Mouse (Mus musculus): ENCODE results near the gene Uba1y. TPM values are rescaled to one million over a fixed set of nuclear protein-coding genes. Genes with fewer than 3 reads are reported as not detected.
"Not testable (repeated sequence)": the region's sequence is repeated elsewhere in the genome, so short reads cannot be mapped to it uniquely, and the experiment has no call there.

Uba1y gene
- total RNA-seq (2014; rRNA removed) = 0.29 and 0.92 TPM in 2 replicates
- polyA plus RNA-seq (2015; fragmentation: Nextera tagmentation; extraction: Ambion mirVana) = 0.35 TPM in 1 of 2 replicates, not detected in the other

- DNase-seq (no peak), ATAC-seq (no peak)
- H3K27ac ChIP-seq (ENCODE audit: low read depth, low read length) = no peak within 1 kb of the TSS
- no peaks in the 10 kb centered on the region for H3K9me3 ChIP-seq (ENCODE audit: low read length)
- 74% methylated on average over 7 of the region's 15 CpGs for WGBS
- no peaks in the 10 kb centered on the region for H3K36me3 ChIP-seq (ENCODE audit: insufficient read depth)
- TF ChIP-seq CTCF (IDR thresholded peaks at IDR 0.05; ENCODE audit: low read depth) = no peak
- H3K27me3 ChIP-seq (ENCODE audit: insufficient read depth, low read length) = no peaks in the 10 kb centered on the region
- no peak within 1 kb of the TSS for H3K4me2 ChIP-seq (ENCODE audit: low read depth)
- H3K4me3 ChIP-seq (ENCODE audit: low read depth, low read length) = no peak within 1 kb of the TSS
- H3K4me1 ChIP-seq (ENCODE audit: insufficient read depth) = no peaks in the 10 kb centered on the region
- H3K9ac ChIP-seq = no peak within 1 kb of the TSS
Measured at GRCm38 (mm10) chrY:818396-818795, at the start of gene Uba1y. Gene Uba1y, plus strand, starts transcription at chrY:818649.

- not testable (repeated sequence) for H3K9ac ChIP-seq; H3K4me2 ChIP-seq (ENCODE audit: low read depth); H3K4me3 ChIP-seq (ENCODE audit: low read depth, low read length); H3K36me3 ChIP-seq (ENCODE audit: insufficient read depth); DNase-seq; H3K27me3 ChIP-seq (ENCODE audit: insufficient read depth, low read length); H3K4me1 ChIP-seq (ENCODE audit: insufficient read depth); H3K9me3 ChIP-seq (ENCODE audit: low read length); ATAC-seq; H3K27ac ChIP-seq (ENCODE audit: low read depth, low read length)
- WGBS = no CpG with 5 or more reads among the region's 11 CpGs
Measured at GRCm38 (mm10) chrY:797309-797708, 21.1 kb upstream of the Uba1y start, which contains the start of gene Zfy1. Gene Zfy1, minus strand, starts transcription at chrY:797409.

GRCm38 (mm10) chrY:808991-809661 lies 9.3 kb upstream of the Uba1y start:
- H3K36me3 ChIP-seq (ENCODE audit: insufficient read depth) = no peaks in the 10 kb centered on the region
- H3K4me1 ChIP-seq (ENCODE audit: insufficient read depth) = no peaks in the 10 kb centered on the region
- no peak overlapping the region for H3K9ac ChIP-seq
- no peak overlapping the region for H3K27ac ChIP-seq (ENCODE audit: low read depth, low read length)
- no peak for TF ChIP-seq CTCF (IDR thresholded peaks at IDR 0.05; ENCODE audit: low read depth)
- ATAC-seq (no peak), DNase-seq (peak; percentile 0)
- no peaks in the 10 kb centered on the region for H3K27me3 ChIP-seq (ENCODE audit: insufficient read depth, low read length)
- H3K4me2 ChIP-seq (ENCODE audit: low read depth) = peak overlapping the region; percentile 23; the same call in 1 of the 2 replicates
- H3K9me3 ChIP-seq (ENCODE audit: low read length) = no peaks in the 10 kb centered on the region
- no peak overlapping the region for H3K4me3 ChIP-seq (ENCODE audit: low read depth, low read length)
- 0% methylated on average over 9 of the region's 15 CpGs for WGBS

- Histone ChIP-seq H3K4me2 (ENCODE audit: low read depth) (no peak overlapping the region), H3K27ac (ENCODE audit: low read depth, low read length) (peak overlapping the region; percentile 66; the same call in 1 of the 2 replicates), H3K9me3 (ENCODE audit: low read length) (no peaks in the 10 kb centered on the region), H3K36me3 (ENCODE audit: insufficient read depth) (no peaks in the 10 kb centered on the region), H3K27me3 (ENCODE audit: insufficient read depth, low read length) (no peaks in the 10 kb centered on the region), H3K4me1 (ENCODE audit: insufficient read depth) (no peaks in the 10 kb centered on the region), H3K9ac (no peak overlapping the region), H3K4me3 (ENCODE audit: low read depth, low read length) (no peak overlapping the region)
- DNase-seq (no peak), ATAC-seq (peak; percentile 45; the same call in 1 of the 2 replicates)
- TF ChIP-seq CTCF (IDR thresholded peaks at IDR 0.05; ENCODE audit: low read depth) = no peak
Measured at GRCm38 (mm10) chrY:872404-872803, 54.0 kb downstream of the Uba1y start.

GRCm38 (mm10) chrY:872855-873549 lies 54.6 kb downstream of the Uba1y start:
- peak overlapping the region; percentile 23; the same call in 1 of the 2 replicates for H3K4me2 ChIP-seq (ENCODE audit: low read depth)
- DNase-seq (peak; percentile 58), ATAC-seq (peak; percentile 79)
- H3K9ac ChIP-seq = peak overlapping the region; percentile 25; the same call in 1 of the 2 replicates
- peak; percentile 63 for TF ChIP-seq CTCF (IDR thresholded peaks at IDR 0.05; ENCODE audit: low read depth)
- no peaks in the 10 kb centered on the region for H3K9me3 ChIP-seq (ENCODE audit: low read length)
- H3K27ac ChIP-seq (ENCODE audit: low read depth, low read length) = peak overlapping the region; percentile 66; the same call in 1 of the 2 replicates
- no peaks in the 10 kb centered on the region for H3K27me3 ChIP-seq (ENCODE audit: insufficient read depth, low read length)
- 5% methylated on average over 3 of the region's 18 CpGs for WGBS
- peak overlapping the region; percentile 11; the same call in 1 of the 2 replicates for H3K4me3 ChIP-seq (ENCODE audit: low read depth, low read length)
- H3K4me1 ChIP-seq (ENCODE audit: insufficient read depth) = no peaks in the 10 kb centered on the region
- H3K36me3 ChIP-seq (ENCODE audit: insufficient read depth) = no peaks in the 10 kb centered on the region

Other genes starting within 250 kb of the Uba1y start
- gene Zfy1, start 21.2 kb upstream of the Uba1y start, total RNA-seq (2014; rRNA removed) = not detected in 2 replicates
- not detected in 2 replicates for gene Zfy1, start 21.2 kb upstream of the Uba1y start, polyA plus RNA-seq (2015; fragmentation: Nextera tagmentation; extraction: Ambion mirVana)
- 21.9 and 22.0 TPM in 2 replicates for gene Kdm5d, start 79.1 kb downstream of the Uba1y start, total RNA-seq (2014; rRNA removed)
- gene Kdm5d, start 79.1 kb downstream of the Uba1y start, polyA plus RNA-seq (2015; fragmentation: Nextera tagmentation; extraction: Ambion mirVana) = 10.3 TPM in 1 of 2 replicates, not detected in the other
- gene Eif2s3y, start 191.9 kb downstream of the Uba1y start, total RNA-seq (2014; rRNA removed) = 54.9 and 58.0 TPM in 2 replicates
- 83.6 TPM in 1 of 2 replicates, not detected in the other for gene Eif2s3y, start 191.9 kb downstream of the Uba1y start, polyA plus RNA-seq (2015; fragmentation: Nextera tagmentation; extraction: Ambion mirVana)